Mouse (Mus musculus) gastrocnemius, adult 8-10 months (tissue): ENCODE results near the gene Car14. TPM values are rescaled to one million over a fixed set of nuclear protein-coding genes. Genes with fewer than 3 reads are reported as not detected.
"Not testable (repeated sequence)": the region's sequence is repeated elsewhere in the genome, so short reads cannot be mapped to it uniquely, and the experiment has no call there.

Experiments used
- DNase-seq, 2 experiments: peaks; one replicate each; pipeline ENCODE4 v3.0.0; 2022; ENCODE audit warnings: low spot score in 2 of 2
- total RNA-seq, 4 experiments: library from RNA; stranded (reverse); gene quantifications; 2 replicates each; pipeline ENCODE4 v1.2.4; 2022

The Car14 gene
- total RNA-seq, 4 experiments from 2014 or later = 41.8 to 112 (median 61.1) TPM

GRCm38 (mm10) chr3:95892066-95893052 is 12.1 kb downstream of the Car14 start:
- no peak for DNase-seq

- DNase-seq = no peak
Measured at GRCm38 (mm10) chr3:95891211-95892065, 13.1 kb downstream of the Car14 start, which contains the start of gene BC028528. BC028528 (minus strand) TSS chr3:95892005.

- no peak for DNase-seq
Measured at GRCm38 (mm10) chr3:95889664-95890063, 14.8 kb downstream of the Car14 start.

GRCm38 (mm10) chr3:95887596-95887995 is 16.9 kb downstream of the Car14 start:
- no peak for DNase-seq

- no peak for DNase-seq
Measured at GRCm38 (mm10) chr3:95884400-95884799, 20.1 kb downstream of the Car14 start.

- peak; percentile 76 for DNase-seq
Measured at GRCm38 (mm10) chr3:95882816-95883425, 21.6 kb downstream of the Car14 start.

- DNase-seq = peak; percentile 92 to 96
Measured at GRCm38 (mm10) chr3:95881979-95882815, 22.3 kb downstream of the Car14 start, which contains the start of gene Ciart. Ciart (minus strand) TSS chr3:95882251.

- DNase-seq = no peak
Measured at GRCm38 (mm10) chr3:95879063-95879462, 25.4 kb downstream of the Car14 start.

- no peak for DNase-seq
Measured at GRCm38 (mm10) chr3:95872048-95872447, 32.4 kb downstream of the Car14 start.

GRCm38 (mm10) chr3:95871392-95871867 is 33.1 kb downstream of the Car14 start, which contains the start of gene Mrps21:
Mrps21 (minus strand) TSS chr3:95871519.
- peak; percentile 70 to 78 for DNase-seq

GRCm38 (mm10) chr3:95870976-95871375 is 33.5 kb downstream of the Car14 start:
- no peak for DNase-seq

GRCm38 (mm10) chr3:95867408-95867807 is 37.1 kb downstream of the Car14 start:
- no peak for DNase-seq

- no peak for DNase-seq
Measured at GRCm38 (mm10) chr3:95866071-95866470, 38.4 kb downstream of the Car14 start.

GRCm38 (mm10) chr3:95865571-95865970 is 38.9 kb downstream of the Car14 start:
- DNase-seq = no peak

GRCm38 (mm10) chr3:95865050-95865449 is 39.4 kb downstream of the Car14 start:
- no peak for DNase-seq

- DNase-seq = no peak
Measured at GRCm38 (mm10) chr3:95863578-95863977, 40.9 kb downstream of the Car14 start.

- peak; percentile 36 to 53 for DNase-seq
Measured at GRCm38 (mm10) chr3:95861796-95862195, 42.7 kb downstream of the Car14 start.

GRCm38 (mm10) chr3:95861216-95861615 is 43.3 kb downstream of the Car14 start:
- DNase-seq = no peak

GRCm38 (mm10) chr3:95860323-95860722 is 44.2 kb downstream of the Car14 start:
- no peak for DNase-seq

GRCm38 (mm10) chr3:95858278-95858677 is 46.2 kb downstream of the Car14 start:
- DNase-seq = not testable (repeated sequence)
